Mouse (Mus musculus): ENCODE measurements around the gene Trp53rka. TPM values are rescaled to one million over a fixed set of nuclear protein-coding genes. Genes with fewer than 3 reads are reported as not detected.
"Not testable (repeated sequence)": the region's sequence is repeated elsewhere in the genome, so short reads cannot be mapped to it uniquely, and the experiment has no call there.

Trp53rka gene
- total and polyA plus RNA-seq, 2 experiments from 2014 or later = 14.4 to 22.4 TPM

GRCm38 (mm10) chr2:165515178-165515728 lies 22.1 kb upstream of the Trp53rka start:
- H3K4me3 ChIP-seq (ENCODE audit: low read depth, low read length) = no peak overlapping the region
- H3K9me3 ChIP-seq (replicated peaks; ENCODE audit: control insufficient read depth, low read length) = no peaks in the 10 kb centered on the region
- no peaks in the 10 kb centered on the region; the same call in 1 of the 2 replicates for H3K36me3 ChIP-seq (replicated peaks; ENCODE audit: control insufficient read depth, insufficient read depth, low read length)
- H3K4me1 ChIP-seq (ENCODE audit: control insufficient read depth, insufficient read depth) = 0 out of 2 replicates have a peak, but pooled peaks cover 10% of the 10 kb centered on the region
- no peak overlapping the region for H3K9ac ChIP-seq (replicated peaks; ENCODE audit: low read depth, low read length)
- 93% methylated on average over 20 of the region's 20 CpGs for WGBS
- DNase-seq (ENCODE audit: low spot score) (no peak), ATAC-seq (ENCODE audit: insufficient read depth, low read depth) (no peak)
- TF ChIP-seq EP300 (IDR thresholded peaks at IDR 0.05; ENCODE audit: low read depth) = no peak
- no peak overlapping the region for H3K4me2 ChIP-seq (ENCODE audit: low read depth, low read length)
- no peaks in the 10 kb centered on the region for H3K27me3 ChIP-seq (ENCODE audit: control insufficient read depth, insufficient read depth, low read length)
- no peak overlapping the region for H3K27ac ChIP-seq (ENCODE audit: low read depth)

GRCm38 (mm10) chr2:165512870-165513600 lies 19.9 kb upstream of the Trp53rka start:
- Histone ChIP-seq H3K4me2 (ENCODE audit: low read depth, low read length) (no peak overlapping the region), H3K27me3 (ENCODE audit: control insufficient read depth, insufficient read depth, low read length) (no peaks in the 10 kb centered on the region), H3K36me3 (replicated peaks; ENCODE audit: control insufficient read depth, insufficient read depth, low read length) (no peaks in the 10 kb centered on the region), H3K27ac (ENCODE audit: low read depth) (no peak overlapping the region), H3K9ac (replicated peaks; ENCODE audit: low read depth, low read length) (no peak overlapping the region), H3K4me1 (ENCODE audit: control insufficient read depth, insufficient read depth) (0 out of 2 replicates have a peak, but pooled peaks cover 10% of the 10 kb centered on the region), H3K4me3 (ENCODE audit: low read depth, low read length) (no peak overlapping the region), H3K9me3 (replicated peaks; ENCODE audit: control insufficient read depth, low read length) (no peaks in the 10 kb centered on the region)
- TF ChIP-seq CTCF (IDR thresholded peaks at IDR 0.05; ENCODE audit: low read depth) (no peak), EP300 (IDR thresholded peaks at IDR 0.05; ENCODE audit: low read depth) (no peak)
- ATAC-seq (ENCODE audit: insufficient read depth, low read depth) (peak; percentile 42; the same call in 1 of the 2 replicates), DNase-seq (ENCODE audit: low spot score) (no peak)
- 24% methylated on average over 11 of the region's 11 CpGs for WGBS

DNA sequence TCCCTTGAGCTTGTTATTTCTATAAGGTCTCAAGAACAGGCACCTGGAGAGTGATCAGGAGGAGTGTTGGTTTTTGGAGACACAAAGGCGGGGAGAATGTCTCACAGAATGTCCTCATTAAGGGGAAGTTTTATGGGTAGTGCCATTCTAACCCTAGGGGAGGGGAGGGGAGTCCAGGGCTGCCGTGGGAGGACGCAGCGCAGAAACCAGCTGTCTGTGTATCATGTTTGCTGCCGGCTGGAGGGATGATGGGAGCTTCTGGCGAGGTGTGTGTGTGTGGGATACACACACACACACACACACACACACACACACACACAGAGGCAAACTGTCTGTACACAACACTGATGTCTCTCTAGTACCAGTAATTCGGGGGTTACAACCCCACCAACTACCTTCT lies 19.3 kb upstream of the Trp53rka start:
- no peak for TF ChIP-seq EP300 (IDR thresholded peaks at IDR 0.05; ENCODE audit: low read depth)
- TF ChIP-seq CTCF (IDR thresholded peaks at IDR 0.05; ENCODE audit: low read depth) = no peak
- H3K4me3 ChIP-seq (ENCODE audit: low read depth, low read length) = no peak overlapping the region
- H3K9ac ChIP-seq (replicated peaks; ENCODE audit: low read depth, low read length) = no peak overlapping the region
- no peaks in the 10 kb centered on the region for H3K27me3 ChIP-seq (ENCODE audit: control insufficient read depth, insufficient read depth, low read length)
- no peak for DNase-seq (ENCODE audit: low spot score)
- H3K9me3 ChIP-seq (replicated peaks; ENCODE audit: control insufficient read depth, low read length) = no peaks in the 10 kb centered on the region
- 62% methylated on average over 7 of the region's 7 CpGs for WGBS
- H3K4me2 ChIP-seq (ENCODE audit: low read depth, low read length) = no peak overlapping the region
- H3K36me3 ChIP-seq (replicated peaks; ENCODE audit: control insufficient read depth, insufficient read depth, low read length) = no peaks in the 10 kb centered on the region
- no peak for ATAC-seq (ENCODE audit: insufficient read depth, low read depth)
- H3K4me1 ChIP-seq (ENCODE audit: control insufficient read depth, insufficient read depth) = 0 out of 2 replicates have a peak, but pooled peaks cover 10% of the 10 kb centered on the region
- H3K27ac ChIP-seq (ENCODE audit: low read depth) = no peak overlapping the region

DNA sequence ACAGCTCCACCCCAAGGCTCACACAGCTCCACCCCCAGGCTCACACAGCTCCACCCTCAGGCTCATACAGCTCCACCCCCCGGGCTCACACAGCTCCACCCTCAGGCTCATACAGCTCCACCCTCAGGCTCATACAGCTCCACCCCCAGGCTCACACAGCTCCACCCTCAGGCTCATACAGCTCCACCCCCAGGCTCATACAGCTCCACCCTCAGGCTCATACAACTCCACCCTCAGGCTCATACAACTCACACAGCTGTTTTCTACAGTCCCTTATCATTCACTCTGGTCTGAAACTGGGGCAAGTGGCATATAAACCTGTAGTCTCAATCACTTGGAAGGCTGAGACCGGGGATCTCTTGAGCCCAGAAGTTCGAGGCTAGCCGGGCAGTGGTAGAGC lies 18.4 kb upstream of the Trp53rka start:
- H3K9me3 ChIP-seq (replicated peaks; ENCODE audit: control insufficient read depth, low read length); H3K27me3 ChIP-seq (ENCODE audit: control insufficient read depth, insufficient read depth, low read length); H3K36me3 ChIP-seq (replicated peaks; ENCODE audit: control insufficient read depth, insufficient read depth, low read length); H3K9ac ChIP-seq (replicated peaks; ENCODE audit: low read depth, low read length); DNase-seq (ENCODE audit: low spot score); H3K4me3 ChIP-seq (ENCODE audit: low read depth, low read length); H3K27ac ChIP-seq (ENCODE audit: low read depth); H3K4me2 ChIP-seq (ENCODE audit: low read depth, low read length); ATAC-seq (ENCODE audit: insufficient read depth, low read depth): not testable (repeated sequence)
- 0 out of 2 replicates have a peak, but pooled peaks cover 10% of the 10 kb centered on the region for H3K4me1 ChIP-seq (ENCODE audit: control insufficient read depth, insufficient read depth)
- WGBS = 76% methylated on average over 4 of the region's 4 CpGs

GRCm38 (mm10) chr2:165510914-165511458 lies 17.9 kb upstream of the Trp53rka start:
- 58% methylated on average over 2 of the region's 2 CpGs for WGBS
- not testable (repeated sequence) for H3K27me3 ChIP-seq (ENCODE audit: control insufficient read depth, insufficient read depth, low read length); H3K36me3 ChIP-seq (replicated peaks; ENCODE audit: control insufficient read depth, insufficient read depth, low read length); ATAC-seq (ENCODE audit: insufficient read depth, low read depth); DNase-seq (ENCODE audit: low spot score); H3K9ac ChIP-seq (replicated peaks; ENCODE audit: low read depth, low read length); H3K9me3 ChIP-seq (replicated peaks; ENCODE audit: control insufficient read depth, low read length); H3K4me3 ChIP-seq (ENCODE audit: low read depth, low read length); H3K27ac ChIP-seq (ENCODE audit: low read depth); H3K4me2 ChIP-seq (ENCODE audit: low read depth, low read length)
- 0 out of 2 replicates have a peak, but pooled peaks cover 10% of the 10 kb centered on the region for H3K4me1 ChIP-seq (ENCODE audit: control insufficient read depth, insufficient read depth)

All from heart, postnatal 0 days (tissue).